13 mouse cellular contexts compared by ENCODE assay signal in the genomic region with DNA sequence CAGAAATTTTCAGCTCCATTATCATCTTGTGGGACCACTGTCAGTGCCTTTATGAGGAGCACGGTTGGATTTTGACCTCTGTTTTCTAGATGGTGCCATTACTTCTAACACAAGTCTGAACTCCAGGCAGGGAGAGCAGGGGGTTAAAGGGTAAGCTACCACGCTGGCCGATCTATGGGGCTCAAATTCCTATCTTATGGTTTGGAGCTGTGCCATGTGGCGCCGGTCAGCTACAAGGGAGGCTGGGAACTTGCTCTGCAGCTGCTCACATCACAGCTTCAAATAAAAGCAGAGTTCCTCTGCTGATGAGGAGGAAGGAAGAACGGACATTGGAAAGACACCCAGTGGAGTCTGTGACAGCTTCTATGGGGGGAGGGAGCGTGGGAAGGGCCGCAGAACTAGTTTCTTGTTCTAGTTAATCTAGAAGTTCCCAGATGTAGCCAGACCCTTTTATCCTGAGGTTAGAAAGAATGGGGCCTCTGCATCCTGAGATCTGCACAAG. TPM values are rescaled to one million over a fixed set of nuclear protein-coding genes. Genes with fewer than 3 reads are reported as not detected.
DNase-seq lines count a peak whose midpoint lies in the region; ATAC-seq lines count a peak whose summit lies in the region.
"Had no signal": no experiment of that assay in that cellular context is flagged by ENCODE, and none has a peak within 500 bp of the region (broad histone marks: within the 10 kb centered on the region; RNA-seq: fewer than 3 reads in every experiment).

No protein-coding gene starts in this region.

- WGBS in forebrain, embryonic 12.5 days: 64% methylated on average over 8 of the region's 8 CpGs
- WGBS in forebrain, embryonic 14.5 days: 71% methylated on average over 8 of the region's 8 CpGs
- WGBS in liver, embryonic 12.5 days (ENCODE audit: insufficient replicate concordance): 49% methylated on average over 8 of the region's 8 CpGs
- WGBS in limb, embryonic 11.5 days: 21% methylated on average over 8 of the region's 8 CpGs

- no peak overlapping the region for H3K4me2 ChIP-seq in forebrain, embryonic 12.5 days
- H3K4me2 ChIP-seq in forebrain, embryonic 14.5 days (ENCODE audit: low read length): no peak overlapping the region
- no peak overlapping the region for H3K4me2 ChIP-seq in liver, embryonic 12.5 days
- H3K4me2 ChIP-seq in limb, embryonic 11.5 days (ENCODE audit: low read depth, severe bottlenecking): no peak overlapping the region

- no peak for ATAC-seq in forebrain, embryonic 12.5 days (ENCODE audit: low FRiP score)
- no peak for ATAC-seq in forebrain, embryonic 14.5 days
- no peak for ATAC-seq in liver, embryonic 12.5 days
- ATAC-seq in limb, embryonic 11.5 days (ENCODE audit: insufficient number of reproducible peaks, low FRiP score, low TSS enrichment, low read depth): no peak
- ATAC-seq in megakaryocyte progenitor cell, adult 5-6 weeks (replicated peaks; ENCODE audit: poor library complexity): no peak

- DNase-seq in forebrain, embryonic 14.5 days (ENCODE audit: low spot score): no peak
- no peak for DNase-seq in liver
- DNase-seq in embryo, embryonic 10 days (ENCODE audit: low spot score): peak; percentile 76
- DNase-seq in limb, embryonic 11.5 days (ENCODE audit: low spot score): peak; percentile 45
- DNase-seq in kidney, adult 9 months: no peak
- DNase-seq: adrenal gland, adult 8-10 months; cerebellum, adult 11 months; gastrocnemius, postnatal 10 days had no signal

- H3K4me1 ChIP-seq in forebrain, embryonic 12.5 days: peaks cover 13% of the 10 kb centered on the region
- peaks cover 3% of the 10 kb centered on the region; the same call in 1 of the 2 replicates for H3K4me1 ChIP-seq in forebrain, embryonic 14.5 days (ENCODE audit: control insufficient read depth, insufficient read depth, low read length)
- peaks cover 15% of the 10 kb centered on the region for H3K4me1 ChIP-seq in liver, embryonic 12.5 days
- H3K4me1 ChIP-seq in limb, embryonic 11.5 days (ENCODE audit: control insufficient read depth, insufficient read depth, low read length): peaks cover 18% of the 10 kb centered on the region

- no peak overlapping the region for H3K9ac ChIP-seq in forebrain, embryonic 12.5 days
- H3K9ac ChIP-seq in forebrain, embryonic 14.5 days (ENCODE audit: low read length): no peak overlapping the region
- no peak overlapping the region for H3K9ac ChIP-seq in liver, embryonic 12.5 days
- no peak overlapping the region for H3K9ac ChIP-seq in limb, embryonic 11.5 days (ENCODE audit: low read length)

- H3K4me3 ChIP-seq in forebrain, embryonic 12.5 days (replicated peaks): no peak overlapping the region
- no peak overlapping the region for H3K4me3 ChIP-seq in forebrain, embryonic 14.5 days (ENCODE audit: low read depth, low read length)
- no peak overlapping the region for H3K4me3 ChIP-seq in liver, embryonic 12.5 days
- H3K4me3 ChIP-seq in limb, embryonic 11.5 days (ENCODE audit: low read depth, low read length): no peak overlapping the region
- H3K4me3 ChIP-seq: left cerebral cortex, adult 2 months had no signal

- no peaks in the 10 kb centered on the region for H3K36me3 ChIP-seq in forebrain, embryonic 12.5 days (replicated peaks)
- no peaks in the 10 kb centered on the region for H3K36me3 ChIP-seq in forebrain, embryonic 14.5 days (ENCODE audit: control insufficient read depth, insufficient read depth, low read length)
- H3K36me3 ChIP-seq in liver, embryonic 12.5 days: no peaks in the 10 kb centered on the region
- H3K36me3 ChIP-seq in limb, embryonic 11.5 days (ENCODE audit: control insufficient read depth, insufficient read depth, low read length): no peaks in the 10 kb centered on the region

- H3K27ac ChIP-seq in forebrain, embryonic 12.5 days: peak overlapping the region; percentile 6; the same call in 1 of the 2 replicates
- no peak overlapping the region for H3K27ac ChIP-seq in forebrain, embryonic 14.5 days (ENCODE audit: low read depth, low read length)
- H3K27ac ChIP-seq in liver, embryonic 12.5 days: peak overlapping the region; percentile 27; the same call in 1 of the 2 replicates
- H3K27ac ChIP-seq in limb, embryonic 11.5 days (replicated peaks; ENCODE audit: low read depth, low read length): peak overlapping the region; percentile 96
- H3K27ac ChIP-seq: left cerebral cortex, adult 2 months had no signal

- H3K9me3 ChIP-seq in forebrain, embryonic 12.5 days: no peaks in the 10 kb centered on the region
- H3K9me3 ChIP-seq in forebrain, embryonic 14.5 days (replicated peaks; ENCODE audit: control insufficient read depth, low read length): no peaks in the 10 kb centered on the region
- H3K9me3 ChIP-seq in liver, embryonic 12.5 days (replicated peaks): no peaks in the 10 kb centered on the region
- no peaks in the 10 kb centered on the region for H3K9me3 ChIP-seq in limb, embryonic 11.5 days (ENCODE audit: control insufficient read depth, low read length)

- no peaks in the 10 kb centered on the region for H3K27me3 ChIP-seq in forebrain, embryonic 12.5 days
- H3K27me3 ChIP-seq in forebrain, embryonic 14.5 days (replicated peaks; ENCODE audit: control insufficient read depth, insufficient read depth, low read length): no peaks in the 10 kb centered on the region
- H3K27me3 ChIP-seq in liver, embryonic 12.5 days (replicated peaks): peaks cover 6% of the 10 kb centered on the region; the same call in 1 of the 2 replicates
- no peaks in the 10 kb centered on the region for H3K27me3 ChIP-seq in limb, embryonic 11.5 days (ENCODE audit: control insufficient read depth, insufficient read depth, low read length)

RNA-seq across cellular contexts. Expression of a gene that starts 3.6 kb away (rescaled TPM):
- 0.24 TPM in 1 of 2 replicates, not detected in the other for polyA plus RNA-seq in forebrain, embryonic 12.5 days (2016; fragmentation: Nextera tagmentation; extraction: Ambion mirVana)
- 0.58 and 1.5 TPM in 2 replicates for polyA plus RNA-seq in forebrain, embryonic 14.5 days (2014; fragmentation: Nextera tagmentation; extraction: Ambion mirVana)
- 0.54 and 0.91 TPM in 2 replicates for polyA plus RNA-seq in liver, embryonic 12.5 days (2016; fragmentation: Nextera tagmentation; extraction: Ambion mirVana)
- polyA plus RNA-seq in limb, embryonic 11.5 days (2014; fragmentation: Nextera tagmentation; extraction: Ambion mirVana): 0.27 TPM in 1 of 2 replicates, not detected in the other
- not detected in 2 replicates for total RNA-seq in megakaryocyte progenitor cell, adult 5-6 weeks (2015)
- total RNA-seq in megakaryocyte progenitor cell, adult 5-6 weeks (2017): not detected in 2 replicates
- total RNA-seq: adrenal gland, adult 8-10 months; left cerebral cortex, adult 2 months had no signal

RNA-seq across cellular contexts. Expression of a gene that starts 24.6 kb away (rescaled TPM):
- polyA plus RNA-seq in forebrain, embryonic 12.5 days (2016; fragmentation: Nextera tagmentation; extraction: Ambion mirVana): 0.21 and 0.24 TPM in 2 replicates
- 0.10 TPM in 2 replicates for polyA plus RNA-seq in forebrain, embryonic 14.5 days (2014; fragmentation: Nextera tagmentation; extraction: Ambion mirVana)
- polyA plus RNA-seq in liver, embryonic 12.5 days (2016; fragmentation: Nextera tagmentation; extraction: Ambion mirVana): 0.11 TPM in 1 of 2 replicates, not detected in the other
- polyA plus RNA-seq in limb, embryonic 11.5 days (2014; fragmentation: Nextera tagmentation; extraction: Ambion mirVana): 0.33 and 0.55 TPM in 2 replicates
- not detected in 2 replicates for total RNA-seq in megakaryocyte progenitor cell, adult 5-6 weeks (2015)
- not detected in 2 replicates for total RNA-seq in megakaryocyte progenitor cell, adult 5-6 weeks (2017)
- total RNA-seq: adrenal gland, adult 8-10 months; left cerebral cortex, adult 2 months had no signal
- polyA plus RNA-seq: kidney, adult 2 months had no signal

RNA-seq across cellular contexts. Expression of a gene that starts 58.1 kb away (rescaled TPM):
- 23.3 and 25.1 TPM in 2 replicates for polyA plus RNA-seq in forebrain, embryonic 12.5 days (2016; fragmentation: Nextera tagmentation; extraction: Ambion mirVana)
- polyA plus RNA-seq in forebrain, embryonic 14.5 days (2014; fragmentation: Nextera tagmentation; extraction: Ambion mirVana): 15.6 and 16.6 TPM in 2 replicates
- polyA plus RNA-seq in liver, embryonic 12.5 days (2016; fragmentation: Nextera tagmentation; extraction: Ambion mirVana): 5.6 and 6.1 TPM in 2 replicates
- polyA plus RNA-seq in limb, embryonic 11.5 days (2014; fragmentation: Nextera tagmentation; extraction: Ambion mirVana): 43.2 and 48.9 TPM in 2 replicates
- 7.5 and 10.2 TPM in 2 replicates for total RNA-seq in megakaryocyte progenitor cell, adult 5-6 weeks (2015)
- total RNA-seq in megakaryocyte progenitor cell, adult 5-6 weeks (2017): 5.2 and 8.4 TPM in 2 replicates

Comparison
In these comparisons a context has a peak if more than half of its experiments do, and no peak if none do; other contexts are left out.
1. DNase-seq: peak in embryo, embryonic 10 days (single experiment) and limb, embryonic 11.5 days (single experiment); none in forebrain, embryonic 14.5 days (single experiment), liver (single experiment) and kidney, adult 9 months (single experiment).